Mouse (Mus musculus) myocyte (in vitro differentiated cells): ENCODE data around the gene Cdk1.

ENCODE experiments used
- POLR2A ChIP-seq: IDR thresholded peaks from one replicate; pipeline ENCODE4 v1.6.1; 2011; ENCODE audit warnings: low read depth, mild to moderate bottlenecking, control low read depth, moderate library complexity; ENCODE audit not compliant: insufficient read length
- SRF ChIP-seq: IDR thresholded peaks from one replicate; pipeline ENCODE4 v1.6.1; 2011; ENCODE audit warnings: low read depth; ENCODE audit not compliant: control insufficient read depth, insufficient read length

DNA sequence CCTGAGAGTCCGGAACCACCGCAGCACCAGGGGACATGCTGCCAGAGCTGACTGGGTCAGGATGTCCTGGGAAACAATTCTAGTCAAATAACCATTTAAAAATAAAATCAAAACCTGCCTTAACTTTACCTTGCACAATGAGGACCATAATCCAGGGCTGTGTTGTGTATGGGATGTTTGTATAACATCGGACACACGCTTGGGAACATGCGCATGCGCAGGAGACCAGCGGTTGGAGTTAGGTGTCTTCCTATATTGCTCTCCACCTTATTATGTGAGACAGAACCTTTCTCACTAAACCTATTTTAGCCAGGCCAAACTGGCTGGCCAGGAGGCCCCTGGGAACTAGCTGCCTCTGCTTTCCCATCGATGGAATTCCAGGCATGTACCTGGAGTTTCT lies 32.4 kb upstream of the Cdk1 start:
- TF ChIP-seq POLR2A: no peak
- no peak for TF ChIP-seq SRF
